Comparison of ENCODE assay signal across 22 mouse cellular contexts in genomic region chr9:86240287-86240686, GRCm38 (mm10).
DNase-seq lines count a peak whose midpoint lies in the region; ATAC-seq and TF ChIP-seq lines count a peak whose summit lies in the region.
"Had no signal": no experiment of that assay in that cellular context is flagged by ENCODE, and none has a peak within 500 bp of the region (broad histone marks: within the 10 kb centered on the region; RNA-seq: fewer than 3 reads in every experiment).

No protein-coding gene starts in this region.

- H3K27me3 ChIP-seq in hindbrain, embryonic 14.5 days (ENCODE audit: control insufficient read depth, insufficient read depth, low read length): no peaks in the 10 kb centered on the region
- H3K27me3 ChIP-seq in hindbrain, postnatal 0 days (ENCODE audit: insufficient read depth, low read length): no peaks in the 10 kb centered on the region
- H3K27me3 ChIP-seq in liver, embryonic 11.5 days (replicated peaks; ENCODE audit: control insufficient read depth, insufficient read depth, low read length): no peaks in the 10 kb centered on the region
- no peaks in the 10 kb centered on the region for H3K27me3 ChIP-seq in liver, embryonic 12.5 days (replicated peaks)
- no peaks in the 10 kb centered on the region for H3K27me3 ChIP-seq in liver, postnatal 0 days (ENCODE audit: insufficient read depth, low read length)
- H3K27me3 ChIP-seq: embryonic facial prominence, embryonic 13.5 days; hindbrain, embryonic 12.5 days; intestine, embryonic 15.5 days; liver, embryonic 15.5 days; neural tube, embryonic 12.5 days had no signal

- H3K4me2 ChIP-seq in hindbrain, embryonic 14.5 days (replicated peaks): no peak overlapping the region
- no peak overlapping the region for H3K4me2 ChIP-seq in hindbrain, postnatal 0 days (ENCODE audit: low read depth, low read length)
- H3K4me2 ChIP-seq in liver, embryonic 11.5 days: no peak overlapping the region
- no peak overlapping the region for H3K4me2 ChIP-seq in liver, embryonic 12.5 days
- H3K4me2 ChIP-seq in liver, postnatal 0 days (ENCODE audit: low read depth, low read length): no peak overlapping the region
- H3K4me2 ChIP-seq: embryonic facial prominence, embryonic 13.5 days; hindbrain, embryonic 12.5 days; intestine, embryonic 15.5 days; liver, embryonic 15.5 days; midbrain, embryonic 11.5 days; neural tube, embryonic 12.5 days had no signal

- no peak overlapping the region for H3K9ac ChIP-seq in hindbrain, embryonic 14.5 days
- no peak overlapping the region for H3K9ac ChIP-seq in hindbrain, postnatal 0 days (replicated peaks; ENCODE audit: low read length)
- H3K9ac ChIP-seq in liver, embryonic 11.5 days (ENCODE audit: low read depth, low read length): no peak overlapping the region
- H3K9ac ChIP-seq in liver, embryonic 12.5 days: no peak overlapping the region
- no peak overlapping the region for H3K9ac ChIP-seq in liver, postnatal 0 days (replicated peaks)
- H3K9ac ChIP-seq: embryonic facial prominence, embryonic 13.5 days; forebrain, postnatal 0 days; hindbrain, embryonic 12.5 days; intestine, embryonic 15.5 days; liver, embryonic 15.5 days; neural tube, embryonic 12.5 days had no signal

- H3K9me3 ChIP-seq in hindbrain, embryonic 14.5 days (ENCODE audit: control insufficient read depth, low read length): 0 out of 2 replicates have a peak, but pooled peaks cover 6% of the 10 kb centered on the region
- no peaks in the 10 kb centered on the region for H3K9me3 ChIP-seq in hindbrain, postnatal 0 days (ENCODE audit: low read length)
- no peaks in the 10 kb centered on the region for H3K9me3 ChIP-seq in liver, embryonic 11.5 days (ENCODE audit: control insufficient read depth, low read length)
- H3K9me3 ChIP-seq in liver, embryonic 12.5 days (replicated peaks): no peaks in the 10 kb centered on the region
- H3K9me3 ChIP-seq in liver, postnatal 0 days (ENCODE audit: low read length): no peaks in the 10 kb centered on the region
- H3K9me3 ChIP-seq: hindbrain, embryonic 12.5 days; intestine, embryonic 15.5 days; liver, embryonic 15.5 days; neural tube, embryonic 12.5 days had no signal

- TF ChIP-seq CTCF in hindbrain, postnatal 0 days (IDR thresholded peaks at IDR 0.05; ENCODE audit: low read depth): no peak
- no peak for TF ChIP-seq CTCF in liver, postnatal 0 days (IDR thresholded peaks at IDR 0.05; ENCODE audit: low read depth)

- 48% methylated on average over 2 of the region's 2 CpGs for WGBS in hindbrain, embryonic 14.5 days
- WGBS in hindbrain, postnatal 0 days: 43% methylated on average over 2 of the region's 2 CpGs
- WGBS in liver, embryonic 11.5 days: 17% methylated on average over 2 of the region's 2 CpGs
- 3% methylated on average over 2 of the region's 2 CpGs for WGBS in liver, embryonic 12.5 days (ENCODE audit: insufficient replicate concordance)
- WGBS in liver, postnatal 0 days (ENCODE audit: insufficient replicate concordance): 35% methylated on average over 2 of the region's 2 CpGs

- H3K27ac ChIP-seq in hindbrain, embryonic 14.5 days: 0 out of 2 replicates have a peak overlapping the region, but pooled peaks have one; percentile 10
- H3K27ac ChIP-seq in hindbrain, postnatal 0 days: no peak overlapping the region
- no peak overlapping the region for H3K27ac ChIP-seq in liver, embryonic 11.5 days (ENCODE audit: low read depth, low read length)
- no peak overlapping the region for H3K27ac ChIP-seq in liver, embryonic 12.5 days
- no peak overlapping the region for H3K27ac ChIP-seq in liver, postnatal 0 days (ENCODE audit: low read depth)
- H3K27ac ChIP-seq: embryonic facial prominence, embryonic 13.5 days; hindbrain, embryonic 12.5 days; intestine, embryonic 15.5 days; layer of hippocampus, adult 2 months; liver, embryonic 15.5 days; macrophage; neural tube, embryonic 12.5 days had no signal

- no peaks in the 10 kb centered on the region for H3K36me3 ChIP-seq in hindbrain, embryonic 14.5 days (replicated peaks; ENCODE audit: control insufficient read depth, insufficient read depth)
- no peaks in the 10 kb centered on the region for H3K36me3 ChIP-seq in hindbrain, postnatal 0 days (ENCODE audit: insufficient read depth, low read length)
- H3K36me3 ChIP-seq in liver, embryonic 11.5 days (ENCODE audit: control insufficient read depth, insufficient read depth, low read length): no peaks in the 10 kb centered on the region
- H3K36me3 ChIP-seq in liver, embryonic 12.5 days: no peaks in the 10 kb centered on the region
- H3K36me3 ChIP-seq in liver, postnatal 0 days (replicated peaks; ENCODE audit: insufficient read depth, low read length): no peaks in the 10 kb centered on the region
- H3K36me3 ChIP-seq: embryonic facial prominence, embryonic 13.5 days; hindbrain, embryonic 12.5 days; intestine, embryonic 15.5 days; liver, embryonic 15.5 days; neural tube, embryonic 12.5 days had no signal

- peak; percentile 2 for DNase-seq in adrenal gland, postnatal 36 days
- DNase-seq in adrenal gland, postnatal 4 days (ENCODE audit: low spot score in 2 of 2): no peak
- no peak for DNase-seq in hindbrain, embryonic 14.5 days (ENCODE audit: low spot score)
- no peak for DNase-seq in hindbrain, postnatal 0 days (ENCODE audit: low spot score)
- no peak for DNase-seq in liver, embryonic 11.5 days (ENCODE audit: low spot score)
- DNase-seq in liver, postnatal 0 days: no peak
- DNase-seq: B cell, adult 2 months; cerebellum, adult 8-10 months; forebrain, postnatal 0 days; left cerebral cortex, postnatal 4 days; spleen, adult 18-20 months; thymus, adult 18-20 months had no signal

- H3K4me3 ChIP-seq in hindbrain, embryonic 14.5 days (replicated peaks; ENCODE audit: low read length): no peak overlapping the region
- H3K4me3 ChIP-seq in hindbrain, postnatal 0 days (ENCODE audit: low read length): no peak overlapping the region
- H3K4me3 ChIP-seq in liver, embryonic 11.5 days (ENCODE audit: low read depth, low read length): no peak overlapping the region
- no peak overlapping the region for H3K4me3 ChIP-seq in liver, embryonic 12.5 days
- H3K4me3 ChIP-seq in liver, postnatal 0 days (ENCODE audit: low read depth, low read length): no peak overlapping the region
- H3K4me3 ChIP-seq: embryonic facial prominence, embryonic 13.5 days; hindbrain, embryonic 12.5 days; intestine, embryonic 15.5 days; layer of hippocampus, adult 2 months; liver, embryonic 15.5 days; neural tube, embryonic 12.5 days had no signal

- no peak for TF ChIP-seq EP300 in liver, postnatal 0 days (IDR thresholded peaks at IDR 0.05; ENCODE audit: low read depth)

- no peak for ATAC-seq in hindbrain, embryonic 14.5 days (ENCODE audit: low FRiP score)
- no peak for ATAC-seq in hindbrain, postnatal 0 days
- peak; percentile 70 for ATAC-seq in liver, embryonic 11.5 days (replicated peaks; ENCODE audit: low FRiP score)
- ATAC-seq in liver, embryonic 12.5 days: no peak
- ATAC-seq in liver, postnatal 0 days: 0 out of 2 replicates have a peak, but pooled peaks have one; percentile 13
- ATAC-seq in granulocyte monocyte progenitor cell, adult 5-6 weeks (replicated peaks; ENCODE audit: poor library complexity, severe bottlenecking): no peak
- ATAC-seq: forebrain, postnatal 0 days; intestine, embryonic 15.5 days had no signal

- 0 out of 2 replicates have a peak, but pooled peaks cover 4% of the 10 kb centered on the region for H3K4me1 ChIP-seq in hindbrain, embryonic 14.5 days (replicated peaks; ENCODE audit: control insufficient read depth, insufficient read depth, low read length)
- H3K4me1 ChIP-seq in hindbrain, postnatal 0 days (ENCODE audit: insufficient read depth, low read length): no peaks in the 10 kb centered on the region
- H3K4me1 ChIP-seq in liver, embryonic 11.5 days (replicated peaks; ENCODE audit: control insufficient read depth, insufficient read depth, low read length): no peaks in the 10 kb centered on the region; the same call in 1 of the 2 replicates
- no peaks in the 10 kb centered on the region for H3K4me1 ChIP-seq in liver, embryonic 12.5 days
- H3K4me1 ChIP-seq in liver, postnatal 0 days (ENCODE audit: insufficient read depth): no peaks in the 10 kb centered on the region
- H3K4me1 ChIP-seq: embryonic facial prominence, embryonic 13.5 days; hindbrain, embryonic 12.5 days; intestine, embryonic 15.5 days; liver, embryonic 15.5 days; neural tube, embryonic 12.5 days had no signal

Comparison
In these comparisons a context has a peak if more than half of its experiments do, and no peak if none do; other contexts are left out.
1. DNase-seq: peak in adrenal gland, postnatal 36 days (2 of 2); none in adrenal gland, postnatal 4 days (0 of 2), hindbrain, embryonic 14.5 days (single experiment), hindbrain, postnatal 0 days (single experiment), liver, embryonic 11.5 days (single experiment) and liver, postnatal 0 days (single experiment).
2. ATAC-seq: peak in liver, embryonic 11.5 days (single experiment) and liver, postnatal 0 days (single experiment); none in hindbrain, embryonic 14.5 days (single experiment), hindbrain, postnatal 0 days (single experiment), liver, embryonic 12.5 days (single experiment) and granulocyte monocyte progenitor cell, adult 5-6 weeks (single experiment).